Mouse (Mus musculus): ENCODE measurements around the gene Gnb2.

Gene Gnb2

GRCm38 (mm10) chr5:137540991-137541390 lies 7.7 kb upstream of the Gnb2 start:
- in situ Hi-C loops (cut with MseI, MboI) = no loop called here

GRCm38 (mm10) chr5:137539291-137539801 lies 6.0 kb upstream of the Gnb2 start:
- in situ Hi-C loops (cut with MseI, MboI) = no loop called here

- in situ Hi-C loops (cut with MseI, MboI) = no loop called here
These were observed 4.2 kb upstream of the Gnb2 start for GRCm38 (mm10) chr5:137537461-137537860.

GRCm38 (mm10) chr5:137535318-137535717 lies 2.0 kb upstream of the Gnb2 start:
- in situ Hi-C loops (cut with MseI, MboI) = no loop called here

- in situ Hi-C loops (cut with MseI, MboI) = no loop called here
These were observed 1.5 kb upstream of the Gnb2 start for GRCm38 (mm10) chr5:137534762-137535161.

GRCm38 (mm10) chr5:137532808-137533116 lies 548 bp downstream of the Gnb2 start:
- in situ Hi-C loops (cut with MseI, MboI) = no loop called here

GRCm38 (mm10) chr5:137532131-137532807 lies 1.0 kb downstream of the Gnb2 start:
- in situ Hi-C loops (cut with MseI, MboI) = no loop called here

- in situ Hi-C loops (cut with MseI, MboI) = no loop called here
These were observed 1.7 kb downstream of the Gnb2 start for GRCm38 (mm10) chr5:137531414-137532130.

GRCm38 (mm10) chr5:137530588-137531413 lies 2.5 kb downstream of the Gnb2 start:
- in situ Hi-C loops (cut with MseI, MboI) = no loop called here

- in situ Hi-C loops (cut with MseI, MboI) = no loop called here
These were observed 3.2 kb downstream of the Gnb2 start for GRCm38 (mm10) chr5:137530075-137530474.

- in situ Hi-C loops (cut with MseI, MboI) = no loop called here
These were observed 3.9 kb downstream of the Gnb2 start for GRCm38 (mm10) chr5:137529221-137529995.

- in situ Hi-C loops (cut with MseI, MboI) = no loop called here
These were observed 4.9 kb downstream of the Gnb2 start for GRCm38 (mm10) chr5:137528247-137528968.

- in situ Hi-C loops (cut with MseI, MboI) = no loop called here
These were observed 5.9 kb downstream of the Gnb2 start for GRCm38 (mm10) chr5:137527413-137527812.

GRCm38 (mm10) chr5:137526192-137526936 lies 6.9 kb downstream of the Gnb2 start:
- in situ Hi-C loops (cut with MseI, MboI) = no loop called here

GRCm38 (mm10) chr5:137525511-137525910 lies 7.8 kb downstream of the Gnb2 start:
- in situ Hi-C loops (cut with MseI, MboI) = no loop called here

GRCm38 (mm10) chr5:137524671-137525070 lies 8.6 kb downstream of the Gnb2 start:
- in situ Hi-C loops (cut with MseI, MboI) = no loop called here

- in situ Hi-C loops (cut with MseI, MboI) = no loop called here
These were observed 9.1 kb downstream of the Gnb2 start for GRCm38 (mm10) chr5:137524251-137524515.

GRCm38 (mm10) chr5:137523396-137524250 lies 9.7 kb downstream of the Gnb2 start:
- in situ Hi-C loops (cut with MseI, MboI) = no loop called here

GRCm38 (mm10) chr5:137522711-137523110 lies 10.6 kb downstream of the Gnb2 start:
- in situ Hi-C loops (cut with MseI, MboI) = no loop called here

GRCm38 (mm10) chr5:137521861-137522260 lies 11.4 kb downstream of the Gnb2 start:
- in situ Hi-C loops (cut with MseI, MboI) = no loop called here
